Mouse (Mus musculus) megakaryocyte, embryonic 14.5 days (primary cell): ENCODE data around the gene Ttc29.

Source experiments
- FLI1 ChIP-seq: IDR thresholded peaks from 2 replicates; pipeline ENCODE4 v1.6.1; 2012; ENCODE audit warnings: low read length, inconsistent platforms, mixed read lengths
- GATA1 ChIP-seq: IDR thresholded peaks from 3 replicates; pipeline ENCODE4 v1.6.1; 2012; ENCODE audit warnings: mixed read lengths, low read length, inconsistent platforms, borderline replicate concordance

- TF ChIP-seq GATA1 (no peak), FLI1 (no peak)
Observed at GRCm38 (mm10) chr8:78269281-78269680, 56.2 kb downstream of the Ttc29 start.
